ENCODE assay signal across 11 mouse cellular contexts in genomic region chr1:21068491-21068890, GRCm38 (mm10). TPM values are rescaled to one million over a fixed set of nuclear protein-coding genes. Genes with fewer than 3 reads are reported as not detected.
DNase-seq lines count a peak whose midpoint lies in the region; ATAC-seq lines count a peak whose summit lies in the region.
"Had no signal": no experiment of that assay in that cellular context is flagged by ENCODE, and none has a peak within 500 bp of the region (broad histone marks: within the 10 kb centered on the region; RNA-seq: fewer than 3 reads in every experiment).

No protein-coding gene starts in this region.

- DNase-seq in adrenal gland, adult (ENCODE audit: inconsistent age in 2 of 2, low spot score in 1 of 2) = peak; percentile 15 to 59
- DNase-seq in adrenal gland, postnatal 25 days = no peak
- peak; percentile 47 for DNase-seq in Muller cell, postnatal 12 days (ENCODE audit: inconsistent ontology term)
- peak; percentile 45 for DNase-seq in heart, postnatal 4 days
- no peak for DNase-seq in layer of hippocampus, postnatal 10 days (ENCODE audit: low spot score in 2 of 2)
- DNase-seq: lung, postnatal 4 days had no signal

- WGBS in hindbrain, embryonic 16.5 days = 67% methylated on average over 1 of the region's 1 CpGs
- WGBS in hindbrain, embryonic 13.5 days = 79% methylated on average over 1 of the region's 1 CpGs

- H3K9ac ChIP-seq in hindbrain, embryonic 16.5 days (ENCODE audit: low read depth, low read length) = no peak overlapping the region
- H3K9ac ChIP-seq in hindbrain, embryonic 13.5 days = no peak overlapping the region

- H3K27me3 ChIP-seq in hindbrain, embryonic 16.5 days (replicated peaks; ENCODE audit: control insufficient read depth, insufficient read depth, low read length) = no peaks in the 10 kb centered on the region
- no peaks in the 10 kb centered on the region for H3K27me3 ChIP-seq in hindbrain, embryonic 13.5 days
- H3K27me3 ChIP-seq: Patski had no signal

- peak; percentile 37; the same call in 1 of the 2 replicates for ATAC-seq in hindbrain, embryonic 16.5 days
- no peak for ATAC-seq in hindbrain, embryonic 13.5 days (ENCODE audit: low FRiP score)
- ATAC-seq in erythroblast, adult 5-6 weeks (replicated peaks; ENCODE audit: low FRiP score, poor library complexity, severe bottlenecking) = no peak
- ATAC-seq: Patski had no signal

- peaks cover under 1% of the 10 kb centered on the region for H3K4me1 ChIP-seq in hindbrain, embryonic 16.5 days (ENCODE audit: control insufficient read depth, insufficient read depth, low read depth, low read length)
- peaks cover 10% of the 10 kb centered on the region for H3K4me1 ChIP-seq in hindbrain, embryonic 13.5 days (replicated peaks)

- no peak overlapping the region for H3K4me2 ChIP-seq in hindbrain, embryonic 16.5 days (ENCODE audit: low read length)
- no peak overlapping the region for H3K4me2 ChIP-seq in hindbrain, embryonic 13.5 days

- no peak overlapping the region for H3K4me3 ChIP-seq in hindbrain, embryonic 16.5 days (ENCODE audit: low read length)
- no peak overlapping the region for H3K4me3 ChIP-seq in hindbrain, embryonic 13.5 days
- H3K4me3 ChIP-seq: hindbrain, embryonic 10.5 days had no signal

- H3K9me3 ChIP-seq in hindbrain, embryonic 16.5 days (ENCODE audit: control insufficient read depth, low read length) = no peaks in the 10 kb centered on the region
- H3K9me3 ChIP-seq in hindbrain, embryonic 13.5 days = 0 out of 2 replicates have a peak, but pooled peaks cover 5% of the 10 kb centered on the region

- H3K27ac ChIP-seq in hindbrain, embryonic 16.5 days (ENCODE audit: low read depth, low read length) = no peak overlapping the region
- no peak overlapping the region for H3K27ac ChIP-seq in hindbrain, embryonic 13.5 days
- H3K27ac ChIP-seq: hindbrain, embryonic 10.5 days had no signal

- H3K36me3 ChIP-seq in hindbrain, embryonic 16.5 days (ENCODE audit: control insufficient read depth, insufficient read depth, low read length) = no peaks in the 10 kb centered on the region
- H3K36me3 ChIP-seq in hindbrain, embryonic 13.5 days = no peaks in the 10 kb centered on the region

RNA-seq across cellular contexts. Expression of gene Tram2, which starts 10.5 kb away (rescaled TPM):
- 5.4 and 5.8 TPM in 2 replicates for total RNA-seq in adrenal gland, postnatal 25 days (2021)
- polyA plus RNA-seq in hindbrain, embryonic 16.5 days (2015; fragmentation: Nextera tagmentation; extraction: Ambion mirVana) = 1.6 and 2.5 TPM in 2 replicates
- 2.4 and 3.0 TPM in 2 replicates for polyA plus RNA-seq in hindbrain, embryonic 13.5 days (2015; fragmentation: Nextera tagmentation; extraction: Ambion mirVana)
- 10 to 100 TPM; 13.2 to 14.6 TPM for total RNA-seq in heart, postnatal 4 days (2021)
- total RNA-seq in erythroblast, adult 5-6 weeks (2015; ENCODE audit: low replicate concordance) = 1.0 and 1.7 TPM in 2 replicates
- total RNA-seq in erythroblast, adult 5-6 weeks (2017; ENCODE audit: low replicate concordance) = 0.34 and 0.42 TPM in 2 replicates
- 1 to 10 TPM; 2.4 to 2.8 TPM for total RNA-seq in layer of hippocampus, postnatal 10 days (2021)

Comparison
In these comparisons a context has a peak if more than half of its experiments do, and no peak if none do; other contexts are left out.
1. DNase-seq: peak in adrenal gland, adult (2 of 2), Muller cell, postnatal 12 days (single experiment) and heart, postnatal 4 days (single experiment); none in adrenal gland, postnatal 25 days (single experiment) and layer of hippocampus, postnatal 10 days (0 of 2).